Mouse (Mus musculus) cerebellum, adult 18-20 months (tissue): ENCODE measurements around the gene Rnf207.

Experiments used
- DNase-seq, 2 experiments: peaks; one replicate each; pipeline ENCODE4 v3.0.0; 2021

The Rnf207 gene

DNA sequence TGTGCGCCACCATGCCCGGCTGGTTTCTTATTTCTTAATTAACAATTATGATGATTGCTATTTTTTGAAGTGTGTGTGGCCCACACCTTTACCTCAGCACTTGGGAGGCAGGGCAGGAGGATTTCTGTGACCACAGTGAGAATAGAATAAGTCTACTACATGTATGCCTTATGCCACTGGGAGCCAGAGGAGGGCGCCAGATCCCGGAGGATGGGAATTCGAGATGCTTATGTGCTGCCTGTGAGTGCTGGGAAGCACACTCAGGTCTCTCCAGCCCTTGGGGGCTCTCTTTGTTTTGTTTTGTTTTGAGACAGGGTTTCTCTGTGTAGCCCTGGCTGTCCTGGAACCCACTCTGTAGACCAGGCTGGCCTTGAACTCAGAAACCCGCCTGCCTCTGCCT is 9.9 kb upstream of the Rnf207 start:
- DNase-seq = peak; percentile 56 to 62

DNA sequence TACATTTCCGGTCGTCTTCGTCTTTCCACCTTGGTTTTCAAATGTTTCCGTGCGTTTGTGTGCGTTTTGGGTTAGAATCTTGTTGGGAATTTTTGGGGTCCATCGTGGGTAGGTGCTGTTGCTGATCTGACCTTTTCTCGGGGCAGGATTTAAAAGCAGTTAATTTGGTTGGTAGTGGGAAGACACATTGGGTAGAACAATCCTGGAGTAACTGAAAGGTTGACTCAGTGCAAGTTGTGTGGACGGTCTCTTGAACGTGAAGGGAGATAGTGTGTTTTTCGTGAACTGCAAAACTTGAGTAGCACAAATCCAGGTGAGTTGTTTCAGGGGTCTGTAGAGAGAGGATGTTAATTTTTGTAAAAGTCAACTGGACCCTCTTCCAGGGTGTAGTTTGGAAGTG is 7.8 kb upstream of the Rnf207 start:
- DNase-seq = no peak

DNA sequence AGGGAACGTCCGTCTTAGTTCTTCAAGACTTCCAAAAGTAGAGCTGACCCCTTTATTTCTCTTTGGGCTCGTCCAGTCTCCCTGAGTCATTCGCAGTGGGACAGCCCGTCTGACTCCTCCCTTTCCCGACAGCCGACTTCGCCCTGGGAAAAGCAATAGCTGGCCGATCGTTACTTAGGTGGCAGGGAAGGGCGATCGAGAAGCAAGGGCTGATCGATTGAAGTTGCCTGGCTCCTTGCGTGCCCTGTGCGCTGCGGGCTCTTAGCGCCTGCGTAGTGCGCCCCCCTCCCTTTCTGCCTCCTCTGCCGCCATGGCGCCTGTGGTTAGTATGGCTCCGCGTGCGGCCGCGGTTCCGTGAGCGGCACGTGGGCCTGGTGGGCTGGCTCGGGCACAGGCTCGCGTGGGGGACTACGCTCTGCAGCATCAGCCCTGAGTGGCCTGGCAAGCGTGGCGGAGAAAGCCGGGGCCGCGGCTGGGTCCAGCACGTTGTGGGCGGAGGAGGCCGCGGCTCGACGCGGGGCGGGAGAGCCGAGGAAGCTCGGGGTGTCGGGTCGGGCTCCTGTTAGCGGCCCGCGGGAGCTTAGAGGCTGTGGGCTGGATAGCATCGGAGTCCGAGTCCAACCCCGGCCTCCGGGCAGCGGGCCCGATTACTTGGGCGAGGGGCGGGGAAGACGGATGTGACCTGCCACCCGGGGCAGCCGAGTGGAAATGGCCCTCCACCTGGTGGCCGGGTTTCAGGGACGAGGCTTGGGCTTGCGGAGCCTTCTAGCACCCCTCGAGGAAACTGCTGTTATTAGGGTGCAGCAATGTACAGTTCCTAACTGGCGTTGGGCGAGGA is 7.0 kb upstream of the Rnf207 start, which contains the start of gene Rpl22:
Rpl22 (plus strand) TSS at position 169 of the 838 bp plus-strand sequence.
- DNase-seq = peak; percentile 94 to 96

DNA sequence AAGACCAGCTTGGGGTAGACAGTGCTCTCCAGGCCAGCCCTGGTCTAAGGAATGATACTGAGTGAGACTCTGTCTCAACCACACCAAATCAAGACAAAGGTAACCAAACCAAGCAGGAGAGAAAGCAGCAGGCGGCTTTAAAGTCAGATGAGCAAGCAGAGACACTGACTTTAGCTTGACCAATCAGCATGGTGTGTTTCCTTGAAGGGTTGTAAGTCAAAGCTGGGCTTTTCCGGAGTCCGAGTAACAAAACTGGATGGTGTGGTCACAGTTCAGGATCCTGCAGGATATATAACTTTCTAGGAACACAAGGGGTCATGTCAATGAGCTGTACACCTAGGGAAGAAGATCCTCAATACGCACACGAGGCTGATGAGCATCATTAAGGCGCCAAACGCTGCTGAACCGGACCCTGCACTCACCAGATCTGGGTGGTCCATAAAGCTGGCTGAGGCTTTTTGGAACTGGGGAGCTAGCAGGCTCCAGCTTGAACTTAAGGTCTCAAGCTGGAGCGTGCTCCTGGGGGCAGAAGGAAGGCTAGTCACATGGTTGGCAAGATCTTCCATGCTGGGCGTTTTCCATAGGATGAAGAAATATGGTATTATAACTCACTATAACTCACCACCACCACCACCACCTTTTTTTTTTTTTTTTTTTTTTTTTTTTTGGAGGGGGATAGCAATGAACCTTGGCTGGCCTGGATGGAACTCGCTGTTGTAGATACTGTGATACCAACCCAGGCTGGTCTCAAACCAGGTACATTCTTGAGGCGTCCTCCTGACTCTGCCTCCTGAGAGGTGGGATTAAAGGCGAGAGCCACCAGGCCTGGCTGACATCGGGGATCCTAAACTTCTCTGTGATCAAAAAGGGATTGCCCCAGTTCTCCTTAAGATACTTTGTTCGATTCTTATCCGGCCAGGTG is 6.1 kb upstream of the Rnf207 start:
- peak in 1 of 2 experiments; percentile 22 for DNase-seq

DNA sequence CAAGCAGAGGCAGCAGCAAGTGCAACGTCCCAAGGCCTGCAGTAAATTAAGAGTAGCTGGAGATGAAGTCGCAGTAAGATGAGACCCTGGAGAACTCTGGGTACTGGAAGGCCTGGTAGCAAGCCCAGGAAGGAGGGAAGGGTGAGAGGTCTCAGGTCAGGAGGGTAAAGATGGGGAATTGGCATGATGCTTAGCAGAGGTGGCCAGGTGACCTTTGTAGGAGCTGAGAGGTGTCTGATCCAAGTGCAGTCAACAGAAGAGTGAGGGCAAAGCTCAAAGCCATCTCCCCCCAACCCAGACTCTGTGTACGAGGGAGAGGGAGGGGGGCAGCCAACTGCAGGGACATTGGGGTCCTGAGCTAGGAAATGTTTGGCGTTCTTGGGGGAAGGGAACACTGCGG is 2.7 kb upstream of the Rnf207 start:
- DNase-seq = no peak

DNA sequence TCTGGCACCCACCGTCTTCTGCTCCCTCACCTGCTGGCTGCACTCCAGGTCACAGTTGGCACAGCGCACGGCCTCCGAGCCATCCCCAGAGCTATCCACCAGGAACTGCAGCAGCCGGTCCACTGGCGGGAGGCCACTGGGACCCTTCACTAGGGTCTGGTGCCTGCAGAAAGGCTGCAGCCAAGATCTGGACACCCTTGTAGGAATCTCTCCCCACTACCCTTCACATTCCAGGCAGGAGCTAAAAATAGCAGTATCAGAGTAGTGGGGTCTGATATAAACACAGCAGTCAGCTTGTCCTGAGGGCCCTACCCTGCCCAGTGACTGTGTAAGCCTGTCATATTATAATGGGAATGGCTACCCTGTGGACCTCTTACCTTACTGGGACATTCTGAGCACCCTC is 1.2 kb downstream of the Rnf207 start:
- no peak for DNase-seq

- no peak for DNase-seq
Measured at GRCm38 (mm10) chr4:152315498-152316213, 3.1 kb downstream of the Rnf207 start.

GRCm38 (mm10) chr4:152313934-152314333 is 4.9 kb downstream of the Rnf207 start:
- no peak for DNase-seq

- DNase-seq = no peak
Measured at GRCm38 (mm10) chr4:152313211-152313632, 5.6 kb downstream of the Rnf207 start.

DNA sequence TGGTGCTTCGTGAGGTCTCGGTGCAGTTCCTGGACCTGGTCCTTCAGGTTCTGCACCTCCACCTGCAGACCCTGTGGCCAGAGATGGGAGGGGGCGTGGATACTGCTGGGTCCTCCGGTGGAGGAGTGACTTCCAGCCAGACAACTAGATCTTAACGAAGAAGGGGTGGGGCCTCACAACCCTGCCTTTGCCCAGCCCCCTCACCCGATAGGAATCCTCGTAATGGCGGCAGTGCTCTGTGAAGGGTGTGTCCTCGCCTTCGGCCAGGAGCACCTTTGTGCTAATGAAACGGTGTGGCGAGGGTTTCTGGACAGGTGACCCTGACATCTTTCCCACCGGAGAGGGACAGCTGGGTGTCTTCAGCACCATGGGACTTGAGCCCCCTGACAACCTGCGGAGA is 6.6 kb downstream of the Rnf207 start:
- DNase-seq = no peak

GRCm38 (mm10) chr4:152307542-152307941 is 11.3 kb downstream of the Rnf207 start:
- DNase-seq = no peak

DNA sequence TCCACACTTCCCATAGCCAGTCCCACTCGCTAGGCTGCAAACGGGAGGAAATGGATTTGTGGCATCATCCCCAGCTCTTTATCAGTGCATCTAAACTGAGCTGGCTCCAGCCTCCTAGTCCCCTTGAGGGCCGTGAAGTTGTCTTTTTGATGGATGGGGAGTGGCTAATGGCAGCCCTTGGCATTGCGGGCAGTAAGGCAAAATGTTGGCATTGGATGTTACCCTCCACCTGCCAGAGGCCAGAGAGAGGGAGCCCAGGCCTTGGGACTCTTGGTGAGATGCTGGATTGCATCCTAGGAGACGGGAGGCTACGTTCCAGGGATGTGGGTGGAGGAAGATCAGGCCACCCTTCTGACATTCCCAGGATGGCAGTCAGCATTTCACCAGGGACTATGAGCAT is 12.8 kb downstream of the Rnf207 start:
- DNase-seq = no peak

DNA sequence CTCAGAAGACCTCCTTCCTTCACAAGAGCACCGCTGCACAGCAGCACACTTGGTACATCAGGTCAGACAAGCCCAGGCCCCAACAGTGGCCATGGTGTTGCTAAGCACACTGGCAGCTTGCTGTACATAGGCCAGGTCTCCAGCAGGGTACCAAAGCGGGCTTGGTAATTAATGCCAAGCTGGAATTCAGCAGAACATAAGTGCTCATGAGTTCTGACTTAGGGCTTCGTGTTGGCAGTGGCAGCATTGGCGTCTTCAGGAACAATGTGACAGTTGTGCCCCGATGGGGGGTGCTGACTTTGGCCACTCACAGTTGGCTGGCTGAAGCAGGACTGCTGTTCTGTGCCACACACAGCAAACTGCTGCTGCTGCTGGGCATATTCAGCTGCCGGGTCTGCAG is 14.1 kb downstream of the Rnf207 start:
- DNase-seq = no peak

GRCm38 (mm10) chr4:152303172-152303571 is 15.6 kb downstream of the Rnf207 start:
- DNase-seq = no peak

GRCm38 (mm10) chr4:152302012-152302411 is 16.8 kb downstream of the Rnf207 start:
- no peak for DNase-seq

DNA sequence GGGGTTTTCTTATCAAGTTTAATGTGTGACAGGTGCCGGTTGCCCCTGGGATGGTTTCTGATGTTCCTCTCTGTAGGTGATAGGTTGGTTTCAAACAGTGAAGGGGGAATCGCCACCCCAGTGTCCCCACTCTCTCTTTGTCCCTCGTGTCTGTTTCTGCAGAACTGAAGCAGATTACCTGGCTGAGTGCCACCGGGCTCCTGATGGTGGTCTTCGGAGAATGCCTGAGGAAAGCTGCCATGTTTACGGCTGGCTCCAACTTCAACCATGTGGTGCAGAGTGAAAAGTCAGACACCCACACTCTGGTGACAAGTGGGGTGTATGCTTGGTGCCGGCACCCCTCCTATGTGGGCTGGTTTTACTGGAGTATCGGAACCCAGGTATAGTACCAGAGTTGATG is 18.4 kb downstream of the Rnf207 start:
- DNase-seq = peak in 1 of 2 experiments; percentile 21

DNA sequence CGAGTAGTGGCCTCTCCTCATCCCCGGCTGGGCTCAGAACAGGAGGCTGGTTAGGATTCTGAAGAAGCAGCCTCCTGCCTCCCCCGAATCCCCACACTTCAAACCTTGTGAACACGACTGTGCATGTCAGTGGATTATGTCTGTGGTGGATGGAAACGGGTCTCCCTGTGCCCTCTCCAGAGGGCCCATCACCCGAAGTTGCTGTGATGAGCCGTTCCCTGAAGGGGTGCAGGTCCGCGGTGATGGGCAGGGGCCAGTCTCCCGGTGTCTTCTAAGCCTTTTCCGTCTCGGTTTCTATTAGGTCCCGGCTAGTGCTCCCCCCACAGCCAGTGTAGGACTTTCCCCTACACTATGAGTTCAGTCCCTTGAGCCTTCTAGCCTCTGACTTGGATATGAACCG is 20.0 kb downstream of the Rnf207 start:
- no peak for DNase-seq

- DNase-seq = peak; percentile 99 to 100
Measured at GRCm38 (mm10) chr4:152296874-152297861, 21.6 kb downstream of the Rnf207 start, which contains the start of gene Icmt. Gene Icmt (plus strand): TSS chr4:152297227.

- no peak for DNase-seq
Measured at GRCm38 (mm10) chr4:152296371-152296770, 22.4 kb downstream of the Rnf207 start.

GRCm38 (mm10) chr4:152295916-152296315 is 22.9 kb downstream of the Rnf207 start:
- DNase-seq = no peak

- no peak for DNase-seq
Measured at GRCm38 (mm10) chr4:152294188-152294929, 24.4 kb downstream of the Rnf207 start.
